Mouse (Mus musculus) heart, postnatal 0 days (tissue): ENCODE measurements around the gene Cdh15.

Source experiments
- CTCF ChIP-seq: IDR thresholded peaks from 2 replicates; pipeline ENCODE4 v1.5.1; 2016; ENCODE audit warnings: antibody characterized with exemption, control low read depth, low read depth
- EP300 ChIP-seq: IDR thresholded peaks from 2 replicates; pipeline ENCODE4 v1.6.1; 2016; ENCODE audit warnings: antibody characterized with exemption, low read depth

DNA sequence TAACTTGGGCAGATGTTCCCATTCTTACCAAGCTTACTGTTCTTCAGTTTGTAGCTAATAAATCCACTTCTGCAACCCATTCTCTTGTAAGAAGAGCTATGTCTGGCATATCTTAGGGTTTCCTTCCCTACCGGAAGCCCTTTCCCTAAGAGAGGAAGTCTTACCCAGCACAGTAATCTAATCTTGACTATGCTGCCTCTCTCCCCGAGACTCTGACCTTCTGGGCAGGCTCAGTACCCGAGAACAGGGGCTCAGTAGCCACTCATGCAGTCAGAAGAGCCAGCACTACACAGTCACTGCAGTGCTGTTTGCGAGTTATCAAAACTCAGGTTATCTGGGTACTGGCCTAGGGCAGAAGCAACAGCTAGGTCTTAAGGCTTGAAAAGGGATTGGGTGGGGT lies 50.3 kb downstream of the Cdh15 start:
- TF ChIP-seq CTCF = no peak
- TF ChIP-seq EP300 = no peak
